Mouse (Mus musculus) embryonic facial prominence, embryonic 15.5 days (tissue): ENCODE measurements around the gene Sprr4. TPM values are rescaled to one million over a fixed set of nuclear protein-coding genes. Genes with fewer than 3 reads are reported as not detected.
"Not testable (repeated sequence)": the region's sequence is repeated elsewhere in the genome, so short reads cannot be mapped to it uniquely, and the experiment has no call there.

Source experiments
- ATAC-seq: fragments of 200-750 bp; cut with Nextera tagmentation; 2 replicates; pipeline ENCODE4 v1.8.0; 2017; ENCODE audit warnings: low read depth, moderate TSS enrichment; ENCODE audit not compliant: insufficient number of reproducible peaks, low FRiP score, low TSS enrichment
- H3K27ac ChIP-seq: fragments of 300-500 bp; sonication (generic); replicated peaks from 2 replicates; pipeline ENCODE4 v1.5.1; 2015; ENCODE audit warnings: mild to moderate bottlenecking, inconsistent platforms
- H3K27me3 ChIP-seq: fragments of 300-500 bp; sonication (generic); 2 replicates; pipeline ENCODE4 v1.6.1; 2015; ENCODE audit warnings: inconsistent platforms
- H3K36me3 ChIP-seq: fragments of 300-500 bp; sonication (generic); 2 replicates; pipeline ENCODE4 v1.6.1; 2015; ENCODE audit warnings: mild to moderate bottlenecking, inconsistent platforms
- H3K4me1 ChIP-seq: fragments of 300-500 bp; sonication (generic); 2 replicates; pipeline ENCODE4 v1.6.1; 2015; ENCODE audit warnings: inconsistent platforms
- H3K4me2 ChIP-seq: fragments of 300-500 bp; sonication (generic); replicated peaks from 2 replicates; pipeline ENCODE4 v1.6.1; 2015; ENCODE audit warnings: mild to moderate bottlenecking, inconsistent platforms
- H3K4me3 ChIP-seq: fragments of 300-500 bp; sonication (generic); replicated peaks from 2 replicates; pipeline ENCODE4 v1.5.1; 2015; ENCODE audit warnings: mild to moderate bottlenecking, inconsistent platforms
- H3K9ac ChIP-seq: fragments of 300-500 bp; sonication (generic); 2 replicates; pipeline ENCODE4 v1.6.1; 2015; ENCODE audit warnings: inconsistent platforms
- H3K9me3 ChIP-seq: fragments of 300-500 bp; sonication (generic); replicated peaks from 2 replicates; pipeline ENCODE4 v1.6.1; 2016; ENCODE audit warnings: inconsistent platforms
- WGBS: fragments of 180-500 bp; shearing (Covaris S2); methylation state at CpG from one replicate; pipeline ENCODE4 v1.1.7; 2015; 5-methylcytosine and 5-hydroxymethylcytosine counted together
- polyA plus RNA-seq: library from polyadenylated mRNA; unstranded; fragments of >200 nt; fragmentation: Nextera tagmentation; extraction: Ambion mirVana; gene quantifications from 2 replicates; pipeline ENCODE4 v1.2.1, GENCODE M21; 2015

Gene Sprr4
- 2.3 and 6.7 TPM in 2 replicates for polyA plus RNA-seq

GRCm38 (mm10) chr3:92500393-92500792 lies at the start of gene Sprr4:
TSS of gene Sprr4 (minus strand) at chr3:92500493.
- 83% methylated on average over 1 of the region's 1 CpGs for WGBS
- Histone ChIP-seq H3K4me1 (no peaks in the 10 kb centered on the region), H3K27ac (no peak within 1 kb of the TSS), H3K4me3 (no peak within 1 kb of the TSS), H3K9ac (no peak within 1 kb of the TSS), H3K36me3 (no peaks in the 10 kb centered on the region), H3K4me2 (no peak within 1 kb of the TSS), H3K9me3 (no peaks in the 10 kb centered on the region), H3K27me3 (no peaks in the 10 kb centered on the region)
- ATAC-seq, result no peak

GRCm38 (mm10) chr3:92534411-92534810 lies 34.1 kb upstream of the Sprr4 start, which contains the start of gene 2310046K23Rik:
TSS of gene 2310046K23Rik (minus strand) at chr3:92534511.
- H3K27me3 ChIP-seq, result no peaks in the 10 kb centered on the region
- H3K4me2 ChIP-seq, result no peak within 1 kb of the TSS
- no peaks in the 10 kb centered on the region for H3K4me1 ChIP-seq
- H3K4me3 ChIP-seq, result no peak within 1 kb of the TSS
- no peak within 1 kb of the TSS for H3K9ac ChIP-seq
- H3K27ac ChIP-seq, result no peak within 1 kb of the TSS
- ATAC-seq, result no peak
- 89% methylated on average over 3 of the region's 3 CpGs for WGBS
- H3K36me3 ChIP-seq, result no peaks in the 10 kb centered on the region
- H3K9me3 ChIP-seq, result 0 out of 2 replicates have a peak, but pooled peaks cover under 1% of the 10 kb centered on the region

- H3K27ac ChIP-seq, result no peak overlapping the region
- no peaks in the 10 kb centered on the region for H3K4me1 ChIP-seq
- no peak overlapping the region for H3K4me3 ChIP-seq
- H3K27me3 ChIP-seq, result no peaks in the 10 kb centered on the region
- H3K9ac ChIP-seq, result no peak overlapping the region
- no peak for ATAC-seq
- H3K36me3 ChIP-seq, result no peaks in the 10 kb centered on the region
- no peak overlapping the region for H3K4me2 ChIP-seq
- no peaks in the 10 kb centered on the region for H3K9me3 ChIP-seq
These were observed 12.0 kb upstream of the Sprr4 start for GRCm38 (mm10) chr3:92512325-92512724.

DNA sequence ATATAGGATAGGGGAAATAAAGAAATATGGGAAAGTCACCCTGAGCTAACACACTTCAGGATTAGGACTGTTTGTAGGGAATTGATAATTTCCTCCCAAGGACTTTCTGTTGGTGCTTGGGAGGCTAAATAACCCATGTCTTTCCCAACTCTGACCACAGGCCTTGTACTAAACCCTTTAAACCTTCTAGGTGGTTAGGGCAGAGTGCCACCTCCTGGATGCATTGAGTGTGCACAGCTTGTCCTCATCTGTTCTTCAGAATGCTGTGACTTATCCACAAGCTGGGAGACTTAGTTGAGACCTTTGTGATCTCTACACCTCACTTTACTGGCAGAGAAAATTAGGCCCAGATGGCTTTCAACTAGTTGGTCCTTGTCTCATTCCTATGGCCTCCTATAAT lies 10.5 kb upstream of the Sprr4 start:
- no peak overlapping the region for H3K4me2 ChIP-seq
- H3K27ac ChIP-seq, result no peak overlapping the region
- no peaks in the 10 kb centered on the region for H3K9me3 ChIP-seq
- no peak for ATAC-seq
- no peaks in the 10 kb centered on the region for H3K36me3 ChIP-seq
- no peak overlapping the region for H3K4me3 ChIP-seq
- no peak overlapping the region for H3K9ac ChIP-seq
- H3K27me3 ChIP-seq, result no peaks in the 10 kb centered on the region
- H3K4me1 ChIP-seq, result no peaks in the 10 kb centered on the region

GRCm38 (mm10) chr3:92508185-92508584 lies 7.9 kb upstream of the Sprr4 start:
- ATAC-seq, result no peak
- H3K9me3 ChIP-seq, result no peaks in the 10 kb centered on the region

GRCm38 (mm10) chr3:92503528-92503927 lies 3.2 kb upstream of the Sprr4 start:
- Histone ChIP-seq H3K9me3 (no peaks in the 10 kb centered on the region), H3K9ac (no peak overlapping the region), H3K4me2 (no peak overlapping the region), H3K4me3 (no peak overlapping the region), H3K36me3 (no peaks in the 10 kb centered on the region), H3K27ac (no peak overlapping the region), H3K27me3 (no peaks in the 10 kb centered on the region), H3K4me1 (no peaks in the 10 kb centered on the region)
- no peak for ATAC-seq

More at GRCm38 (mm10) chr3:92508185-92508584, 7.9 kb upstream of the Sprr4 start:
- H3K27ac ChIP-seq, result no peak overlapping the region
- no peak overlapping the region for H3K4me2 ChIP-seq
- H3K4me3 ChIP-seq, result no peak overlapping the region
- H3K9ac ChIP-seq, result no peak overlapping the region
- no peaks in the 10 kb centered on the region for H3K36me3 ChIP-seq
- H3K4me1 ChIP-seq, result no peaks in the 10 kb centered on the region
- WGBS, result 94% methylated on average over 1 of the region's 1 CpGs
- no peaks in the 10 kb centered on the region for H3K27me3 ChIP-seq

GRCm38 (mm10) chr3:92490262-92490661 lies 10.0 kb downstream of the Sprr4 start:
- ATAC-seq, H3K9ac ChIP-seq, H3K27me3 ChIP-seq, H3K4me3 ChIP-seq, H3K9me3 ChIP-seq, H3K36me3 ChIP-seq, H3K27ac ChIP-seq, H3K4me1 ChIP-seq, H3K4me2 ChIP-seq: not testable (repeated sequence)

- Histone ChIP-seq H3K9ac (no peak overlapping the region), H3K36me3 (no peaks in the 10 kb centered on the region), H3K4me3 (no peak overlapping the region), H3K27ac (0 out of 2 replicates have a peak overlapping the region, but pooled peaks have one; percentile 34), H3K27me3 (no peaks in the 10 kb centered on the region), H3K4me2 (no peak overlapping the region), H3K4me1 (no peaks in the 10 kb centered on the region), H3K9me3 (no peaks in the 10 kb centered on the region)
- ATAC-seq, result no peak; the same call in 1 of the 2 replicates
- 22% methylated on average over 1 of the region's 1 CpGs for WGBS
These were observed 14.0 kb downstream of the Sprr4 start for GRCm38 (mm10) chr3:92486307-92486706.

DNA sequence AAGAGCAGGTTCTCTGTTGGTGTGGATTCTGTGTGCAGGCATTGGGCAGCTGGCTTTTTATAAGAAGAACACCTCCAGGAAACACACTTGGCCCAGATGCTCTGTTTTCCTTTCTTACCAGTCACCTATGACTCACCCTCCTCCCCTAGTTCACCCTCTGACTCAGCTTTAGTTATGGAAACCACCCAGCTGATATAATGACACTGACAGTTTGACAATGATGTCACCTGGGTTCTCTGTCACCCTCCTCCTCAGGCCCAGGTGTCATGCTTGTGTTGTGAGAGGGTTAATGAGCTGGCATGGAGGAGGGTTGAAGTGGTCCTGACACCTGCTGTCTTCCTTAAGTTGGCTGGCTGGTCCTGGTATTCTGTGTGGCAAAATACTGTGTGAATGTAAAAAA lies 14.4 kb downstream of the Sprr4 start, which contains the start of gene Sprr1a:
TSS of gene Sprr1a (minus strand) at position 33 of the 400 bp plus-strand sequence.
- Histone ChIP-seq H3K9me3 (no peaks in the 10 kb centered on the region), H3K27me3 (no peaks in the 10 kb centered on the region), H3K27ac (0 out of 2 replicates have a peak within 1 kb of the TSS, but pooled peaks have one; percentile 34), H3K9ac (no peak within 1 kb of the TSS), H3K36me3 (no peaks in the 10 kb centered on the region), H3K4me2 (no peak within 1 kb of the TSS), H3K4me3 (no peak within 1 kb of the TSS), H3K4me1 (no peaks in the 10 kb centered on the region)
- ATAC-seq, result no peak

- not testable (repeated sequence) for H3K4me2 ChIP-seq, H3K27me3 ChIP-seq, H3K9ac ChIP-seq, ATAC-seq, H3K4me1 ChIP-seq, H3K9me3 ChIP-seq, H3K27ac ChIP-seq, H3K36me3 ChIP-seq, H3K4me3 ChIP-seq
These were observed 19.0 kb downstream of the Sprr4 start for GRCm38 (mm10) chr3:92481249-92481648.

- H3K27ac ChIP-seq, result no peak overlapping the region
- H3K27me3 ChIP-seq, result no peaks in the 10 kb centered on the region
- no peak overlapping the region for H3K4me2 ChIP-seq
- no peak overlapping the region for H3K4me3 ChIP-seq
- no peaks in the 10 kb centered on the region for H3K4me1 ChIP-seq
- ATAC-seq, result no peak
- H3K9ac ChIP-seq, result no peak overlapping the region
- H3K36me3 ChIP-seq, result no peaks in the 10 kb centered on the region
- WGBS, result 87% methylated on average over 2 of the region's 2 CpGs
- no peaks in the 10 kb centered on the region for H3K9me3 ChIP-seq
These were observed 30.2 kb downstream of the Sprr4 start for GRCm38 (mm10) chr3:92470111-92470510.

DNA sequence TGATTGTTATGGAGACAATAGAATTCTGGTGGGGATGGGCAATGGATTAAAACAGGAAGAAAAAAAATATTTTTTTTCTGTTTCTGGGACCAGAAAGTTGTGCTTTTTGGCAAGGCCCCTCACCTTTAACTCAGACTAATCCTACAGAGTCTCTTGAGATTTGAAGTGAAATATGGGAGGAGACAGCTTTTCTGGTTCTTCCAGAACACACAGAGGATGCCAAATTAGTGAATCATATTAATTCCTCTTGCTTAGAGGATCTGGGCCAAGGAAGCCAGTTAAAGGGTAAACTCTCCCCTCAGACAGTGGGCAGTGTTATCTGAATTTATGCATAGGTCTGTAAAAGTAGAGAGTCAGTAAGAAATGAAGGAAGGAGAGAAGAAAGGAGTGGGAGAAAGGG lies 32.9 kb downstream of the Sprr4 start:
- Histone ChIP-seq H3K27me3 (no peaks in the 10 kb centered on the region), H3K4me3 (no peak overlapping the region), H3K4me2 (no peak overlapping the region), H3K27ac (no peak overlapping the region), H3K9ac (no peak overlapping the region), H3K36me3 (no peaks in the 10 kb centered on the region), H3K4me1 (no peaks in the 10 kb centered on the region), H3K9me3 (no peaks in the 10 kb centered on the region)
- no peak for ATAC-seq
